ENCODE assay signal across 31 mouse cellular contexts in the genomic region with DNA sequence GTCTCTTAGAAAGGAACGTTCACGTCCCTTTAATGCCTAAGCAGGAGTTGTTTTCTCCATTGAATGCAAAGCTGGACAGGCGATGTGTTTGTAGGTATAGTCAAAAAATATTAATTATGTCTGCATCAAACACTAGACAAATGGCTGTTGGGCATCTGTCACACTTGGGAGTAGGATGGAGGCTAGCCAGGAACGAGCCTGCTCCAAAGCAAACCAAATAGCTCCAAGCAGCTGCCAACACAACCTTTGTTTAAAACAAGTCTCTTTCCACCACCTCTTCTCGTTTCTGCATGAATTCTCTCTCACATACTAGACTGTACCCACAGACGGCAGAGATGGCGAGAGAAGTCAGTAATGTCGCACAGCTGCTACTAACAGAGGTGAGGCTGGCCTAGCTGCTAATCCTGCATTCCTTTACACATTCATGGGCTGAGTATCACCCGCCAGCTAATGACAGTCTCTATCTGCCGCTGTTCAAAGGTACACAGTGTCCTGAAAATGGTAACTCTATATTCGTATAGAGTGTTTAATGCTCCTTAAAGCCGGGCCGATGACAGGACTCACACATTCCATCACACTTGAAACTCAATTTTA.
DNase-seq lines count a peak whose midpoint lies in the region; ATAC-seq and TF ChIP-seq lines count a peak whose summit lies in the region.
"Had no signal": no experiment of that assay in that cellular context is flagged by ENCODE, and none has a peak within 500 bp of the region (broad histone marks: within the 10 kb centered on the region; RNA-seq: fewer than 3 reads in every experiment).

No protein-coding gene starts in this region.

- 0 out of 2 replicates have a peak, but pooled peaks cover 9% of the 10 kb centered on the region for H3K36me3 ChIP-seq in embryonic facial prominence, embryonic 14.5 days (ENCODE audit: control insufficient read depth, insufficient read depth, low read length)
- peaks cover 43% of the 10 kb centered on the region for H3K36me3 ChIP-seq in embryonic facial prominence, embryonic 10.5 days (replicated peaks)
- H3K36me3 ChIP-seq in heart, postnatal 0 days (replicated peaks; ENCODE audit: control insufficient read depth, insufficient read depth, low read length), result no peaks in the 10 kb centered on the region
- no peaks in the 10 kb centered on the region for H3K36me3 ChIP-seq in liver, adult 2 months (ENCODE audit: control insufficient read depth, insufficient read depth, low read length)
- H3K36me3 ChIP-seq in myocyte (ENCODE audit: control insufficient read depth, insufficient read depth), result peaks cover 11% of the 10 kb centered on the region
- H3K36me3 ChIP-seq: heart, embryonic 15.5 days; hindbrain, embryonic 15.5 days; liver, embryonic 13.5 days; neural tube, embryonic 13.5 days had no signal

- H3K9ac ChIP-seq in embryonic facial prominence, embryonic 14.5 days (ENCODE audit: low read depth, low read length), result no peak overlapping the region
- no peak overlapping the region for H3K9ac ChIP-seq in heart, postnatal 0 days (replicated peaks; ENCODE audit: low read depth, low read length)
- H3K9ac ChIP-seq in liver, adult 2 months (ENCODE audit: low read depth, low read length), result no peak overlapping the region
- H3K9ac ChIP-seq: forebrain, embryonic 13.5 days; heart, embryonic 15.5 days; hindbrain, embryonic 15.5 days; limb, embryonic 12.5 days; liver, embryonic 13.5 days; lung, embryonic 14.5 days; midbrain, embryonic 12.5 days; neural tube, embryonic 13.5 days had no signal

- no peaks in the 10 kb centered on the region for H3K79me2 ChIP-seq in liver, adult 2 months (ENCODE audit: control insufficient read depth, insufficient read depth, low read length)
- peaks cover 24% of the 10 kb centered on the region for H3K79me2 ChIP-seq in myocyte (ENCODE audit: control insufficient read depth, insufficient read depth)

- no peak overlapping the region for H3K4me3 ChIP-seq in embryonic facial prominence, embryonic 14.5 days (ENCODE audit: low read depth, low read length)
- no peak overlapping the region for H3K4me3 ChIP-seq in embryonic facial prominence, embryonic 10.5 days
- H3K4me3 ChIP-seq in heart, postnatal 0 days (ENCODE audit: low read depth, low read length), result no peak overlapping the region
- H3K4me3 ChIP-seq in liver, adult 2 months (ENCODE audit: insufficient read depth, low read depth, low read length), result no peak overlapping the region
- no peak overlapping the region for H3K4me3 ChIP-seq in myocyte
- H3K4me3 ChIP-seq: forebrain, embryonic 13.5 days; heart, embryonic 15.5 days; hindbrain, embryonic 15.5 days; limb, embryonic 12.5 days; liver, embryonic 13.5 days; megakaryocyte, embryonic 14.5 days; midbrain, embryonic 12.5 days; neural tube, embryonic 13.5 days had no signal

- no peak for TF ChIP-seq CTCF in heart, postnatal 0 days (IDR thresholded peaks at IDR 0.05; ENCODE audit: low read depth)
- TF ChIP-seq CTCF in liver, adult 2 months (IDR thresholded peaks at IDR 0.05; ENCODE audit: low read depth, low read length), result no peak

- H3K9me3 ChIP-seq in embryonic facial prominence, embryonic 14.5 days (ENCODE audit: control insufficient read depth, low read length), result no peaks in the 10 kb centered on the region
- no peaks in the 10 kb centered on the region for H3K9me3 ChIP-seq in embryonic facial prominence, embryonic 10.5 days
- no peaks in the 10 kb centered on the region for H3K9me3 ChIP-seq in heart, postnatal 0 days (replicated peaks; ENCODE audit: control insufficient read depth, low read length)
- H3K9me3 ChIP-seq: forebrain, embryonic 13.5 days; heart, embryonic 15.5 days; hindbrain, embryonic 15.5 days; limb, embryonic 12.5 days; liver, embryonic 13.5 days; megakaryocyte, embryonic 14.5 days; midbrain, embryonic 12.5 days; neural tube, embryonic 13.5 days had no signal

- ATAC-seq in embryonic facial prominence, embryonic 14.5 days (ENCODE audit: low read depth), result peak; percentile 50; the same call in 1 of the 2 replicates
- peak; percentile 77 for ATAC-seq in heart, postnatal 0 days (ENCODE audit: insufficient read depth, low read depth)
- ATAC-seq: forebrain, embryonic 13.5 days; inflammation-experienced regulatory T-cells, adult 6 months had no signal

- H3K4me1 ChIP-seq in embryonic facial prominence, embryonic 14.5 days (ENCODE audit: control insufficient read depth, insufficient read depth, low read length), result peaks cover 30% of the 10 kb centered on the region
- H3K4me1 ChIP-seq in embryonic facial prominence, embryonic 10.5 days, result peaks cover 30% of the 10 kb centered on the region
- peaks cover 14% of the 10 kb centered on the region for H3K4me1 ChIP-seq in heart, postnatal 0 days (ENCODE audit: control insufficient read depth, insufficient read depth)
- H3K4me1 ChIP-seq in liver, adult 2 months (ENCODE audit: control insufficient read depth, insufficient read depth, low read length), result peaks cover 13% of the 10 kb centered on the region
- H3K4me1 ChIP-seq: megakaryocyte, embryonic 14.5 days had no signal

- no peak for TF ChIP-seq EP300 in heart, postnatal 0 days (IDR thresholded peaks at IDR 0.05; ENCODE audit: low read depth)

- no peaks in the 10 kb centered on the region for H3K27me3 ChIP-seq in embryonic facial prominence, embryonic 14.5 days (replicated peaks; ENCODE audit: control insufficient read depth, insufficient read depth, low read length)
- no peaks in the 10 kb centered on the region for H3K27me3 ChIP-seq in embryonic facial prominence, embryonic 10.5 days (replicated peaks; ENCODE audit: low read depth, poor library complexity, severe bottlenecking)
- no peaks in the 10 kb centered on the region for H3K27me3 ChIP-seq in heart, postnatal 0 days (ENCODE audit: control insufficient read depth, insufficient read depth, low read length)
- H3K27me3 ChIP-seq in liver, adult 2 months (ENCODE audit: control insufficient read depth, insufficient read depth, low read length), result no peaks in the 10 kb centered on the region
- no peaks in the 10 kb centered on the region for H3K27me3 ChIP-seq in myocyte (ENCODE audit: control insufficient read depth, insufficient read depth, insufficient read length)
- H3K27me3 ChIP-seq: CH12.LX; forebrain, embryonic 13.5 days; heart, embryonic 15.5 days; hindbrain, embryonic 15.5 days; limb, embryonic 12.5 days; liver, embryonic 13.5 days; midbrain, embryonic 12.5 days; neural tube, embryonic 13.5 days had no signal

- no peak overlapping the region for H3K27ac ChIP-seq in embryonic facial prominence, embryonic 14.5 days (replicated peaks; ENCODE audit: low read depth, low read length)
- no peak overlapping the region for H3K27ac ChIP-seq in embryonic facial prominence, embryonic 10.5 days (replicated peaks)
- peak overlapping the region; percentile 7; the same call in 1 of the 2 replicates for H3K27ac ChIP-seq in heart, postnatal 0 days (ENCODE audit: low read depth)
- H3K27ac ChIP-seq in liver, adult 2 months (replicated peaks; ENCODE audit: insufficient read depth, low read depth, low read length), result no peak overlapping the region
- H3K27ac ChIP-seq: forebrain, embryonic 13.5 days; heart, embryonic 15.5 days; hindbrain, embryonic 15.5 days; liver, embryonic 13.5 days; midbrain, embryonic 12.5 days; neural tube, embryonic 13.5 days; stomach, postnatal 0 days had no signal

- intact Hi-C loops in heart, postnatal 36 days (cut with DNase I), result no loop called here

- H3K4me2 ChIP-seq in embryonic facial prominence, embryonic 14.5 days (ENCODE audit: low read depth, low read length), result no peak overlapping the region
- H3K4me2 ChIP-seq in heart, postnatal 0 days (ENCODE audit: low read depth, low read length), result no peak overlapping the region
- peak overlapping the region; percentile 22 for H3K4me2 ChIP-seq in myocyte (ENCODE audit: low read depth)
- H3K4me2 ChIP-seq: forebrain, embryonic 13.5 days; heart, embryonic 15.5 days; hindbrain, embryonic 15.5 days; limb, embryonic 12.5 days; liver, embryonic 13.5 days; lung, embryonic 14.5 days; midbrain, embryonic 12.5 days; neural tube, embryonic 13.5 days had no signal

- H3ac ChIP-seq in myocyte (ENCODE audit: control insufficient read depth, insufficient read length), result no peak overlapping the region

- TF ChIP-seq POLR2A in liver, adult 2 months (IDR thresholded peaks at IDR 0.05; ENCODE audit: extremely low read depth, insufficient read depth, low read length), result no peak
- no peak for TF ChIP-seq POLR2A in myocyte (IDR thresholded peaks at IDR 0.05; ENCODE audit: insufficient read length, low read depth)

- WGBS in embryonic facial prominence, embryonic 14.5 days, result 70% methylated on average over 13 of the region's 13 CpGs
- 80% methylated on average over 13 of the region's 13 CpGs for WGBS in embryonic facial prominence, embryonic 10.5 days
- 50% methylated on average over 13 of the region's 13 CpGs for WGBS in heart, postnatal 0 days
- 60% methylated on average over 13 of the region's 13 CpGs for WGBS in liver, adult 2 months

- peak; percentile 61 for DNase-seq in embryonic facial prominence, embryonic 14.5 days (ENCODE audit: low spot score)
- DNase-seq in embryonic facial prominence, embryonic 10.5 days (ENCODE audit: low spot score), result no peak
- DNase-seq in heart, postnatal 0 days (ENCODE audit: low spot score), result peak; percentile 28
- no peak for DNase-seq in heart, postnatal 36 days
- DNase-seq in liver, adult 2 months (ENCODE audit: extremely low read depth, low read depth, low spot score), result peak; percentile 72
- no peak for DNase-seq in liver
- no peak for DNase-seq in lung, postnatal 4 days
- DNase-seq: adrenal gland, postnatal 14 days; cerebellum, adult 2 months; cerebellum, postnatal 14 days; gastrocnemius, postnatal 25 days; heart, adult 11 months; kidney, adult 11 months; kidney, postnatal 14 days; liver, embryonic 13.5 days; lung, embryonic 14.5 days; lung, postnatal 36 days; right cerebral cortex, postnatal 4 days; thymus, adult 18-20 months; thymus, postnatal 25 days had no signal

TF ChIP-seq in myocyte, 11 proteins besides CTCF, POLR2A, EP300 and RAD21 (continues in another document):
- TF ChIP-seq SRF (IDR thresholded peaks at IDR 0.05; ENCODE audit: control insufficient read depth, insufficient read length, low read depth) (no peak), TCF12 (IDR thresholded peaks at IDR 0.05; ENCODE audit: insufficient read depth, poor library complexity, severe bottlenecking) (peak; percentile 68), CEBPB (IDR thresholded peaks at IDR 0.05; ENCODE audit: insufficient read depth, poor library complexity, severe bottlenecking) (no peak), MYOG (IDR thresholded peaks at IDR 0.05; ENCODE audit: control insufficient read depth in 1 of 3, insufficient read depth in 1 of 3, insufficient read length in 2 of 3, low read depth in 2 of 3) (peak; percentile 36 to 88 (median 81)), USF1 (IDR thresholded peaks at IDR 0.05; ENCODE audit: low read depth) (no peak), MYOD1 (IDR thresholded peaks at IDR 0.05; ENCODE audit: control insufficient read depth in 1 of 3, insufficient read length in 2 of 3, low read depth in 2 of 3) (peak in 2 of 3 experiments; percentile 54 to 87), MAX (IDR thresholded peaks at IDR 0.05; ENCODE audit: low read depth) (no peak), REST (IDR thresholded peaks at IDR 0.05; ENCODE audit: insufficient read depth, insufficient read length) (no peak), TCF3 (IDR thresholded peaks at IDR 0.05; ENCODE audit: insufficient read length, low read depth) (peak; percentile 67), POLR2AphosphoS2 (IDR thresholded peaks at IDR 0.05; ENCODE audit: insufficient read length, low read depth) (no peak)

Comparison
In these comparisons a context has a peak if more than half of its experiments do, and no peak if none do; other contexts are left out.
1. DNase-seq: peak in embryonic facial prominence, embryonic 14.5 days (single experiment), heart, postnatal 0 days (single experiment) and liver, adult 2 months (single experiment); none in embryonic facial prominence, embryonic 10.5 days (single experiment), heart, postnatal 36 days (0 of 2), liver (single experiment) and lung, postnatal 4 days (0 of 2).